Mouse (Mus musculus): ENCODE data around the gene 4933402N03Rik. TPM values are rescaled to one million over a fixed set of nuclear protein-coding genes. Genes with fewer than 3 reads are reported as not detected.

4933402N03Rik gene
- total and polyA plus RNA-seq, 3 experiments = not detected

GRCm38 (mm10) chr7:131162251-131162650, 16.1 kb upstream of the 4933402N03Rik start:
- dilution Hi-C loops (cut with MboI; ENCODE audit: extremely low pct_ligation_motif_present, extremely low pct_unique_long_range_greater_than_20kb, low sequenced_read_pairs) (no loop called here), in situ Hi-C loops (cut with MboI; ENCODE audit: low pct_ligation_motif_present, low pct_unique_long_range_greater_than_20kb, low sequenced_read_pairs) (no loop called here)
- Histone ChIP-seq H3K36me3 (replicated peaks in 1 of 2; ENCODE audit: control insufficient read depth in 1 of 2, insufficient read depth in 1 of 2, low read length in 1 of 2) (no peaks in the 10 kb centered on the region), H3K4me3 (replicated peaks in 1 of 3; ENCODE audit: low read depth in 2 of 3, low read length in 2 of 3, poor library complexity in 1 of 3) (no peak overlapping the region), H3K79me2 (replicated peaks; ENCODE audit: control insufficient read depth, extremely low read depth, insufficient read depth, poor library complexity, severe bottlenecking) (no peaks in the 10 kb centered on the region), H3K4me2 (ENCODE audit: insufficient read depth, low read depth, poor library complexity, severe bottlenecking) (no peak overlapping the region), H3K9ac (ENCODE audit: insufficient read depth, low read depth) (no peak overlapping the region), H3K9me3 (replicated peaks; ENCODE audit: low read length) (no peaks in the 10 kb centered on the region), H3K4me1 (ENCODE audit: control insufficient read depth in 1 of 2, insufficient read depth in 2 of 2) (no peaks in the 10 kb centered on the region), H3K27ac (ENCODE audit: insufficient read depth, low read depth) (no peak overlapping the region), H3K27me3 (replicated peaks) (peaks cover 33% of the 10 kb centered on the region)
- DNase-seq (ENCODE audit: extremely low read depth) = no peak
- TF ChIP-seq PAX5 (IDR thresholded peaks at IDR 0.05; ENCODE audit: low read length) (no peak), JUND (conservative IDR thresholded peaks at IDR 0.05; ENCODE audit: low read depth, low read length) (no peak), NRF1 (IDR thresholded peaks at IDR 0.05; ENCODE audit: low read depth, low read length) (no peak), SMC3 (IDR thresholded peaks at IDR 0.05; ENCODE audit: low read depth, low read length) (no peak), CTCF (conservative IDR thresholded peaks at IDR 0.05 in 1 of 2, IDR thresholded peaks at IDR 0.05 in 1 of 2; ENCODE audit: low read depth in 2 of 2, low read length in 2 of 2) (no peak), ZC3H11A (IDR thresholded peaks at IDR 0.05; ENCODE audit: low read depth, low read length) (no peak), RAD21 (IDR thresholded peaks at IDR 0.05; ENCODE audit: low read depth, low read length) (no peak), ELF1 (IDR thresholded peaks at IDR 0.05; ENCODE audit: low read depth, low read length) (no peak), ETS1 (conservative IDR thresholded peaks at IDR 0.05; ENCODE audit: low read depth, low read length) (no peak), USF2 (conservative IDR thresholded peaks at IDR 0.05; ENCODE audit: low read depth, low read length) (no peak)

- no peaks in the 10 kb centered on the region for H3K79me2 ChIP-seq (replicated peaks; ENCODE audit: control insufficient read depth, extremely low read depth, insufficient read depth, poor library complexity, severe bottlenecking)
- in situ Hi-C loops (cut with MboI; ENCODE audit: low pct_ligation_motif_present, low pct_unique_long_range_greater_than_20kb, low sequenced_read_pairs) (no loop called here), dilution Hi-C loops (cut with MboI; ENCODE audit: extremely low pct_ligation_motif_present, extremely low pct_unique_long_range_greater_than_20kb, low sequenced_read_pairs) (no loop called here)
- H3K9ac ChIP-seq (ENCODE audit: insufficient read depth, low read depth) = no peak overlapping the region
- no peak overlapping the region for H3K27ac ChIP-seq (ENCODE audit: insufficient read depth, low read depth)
- no peak overlapping the region for H3K4me3 ChIP-seq (replicated peaks in 1 of 3; ENCODE audit: low read depth in 2 of 3, low read length in 2 of 3, poor library complexity in 1 of 3)
- no peaks in the 10 kb centered on the region for H3K36me3 ChIP-seq (replicated peaks in 1 of 2; ENCODE audit: control insufficient read depth in 1 of 2, insufficient read depth in 1 of 2, low read length in 1 of 2)
- TF ChIP-seq E2F4 (IDR thresholded peaks at IDR 0.05; ENCODE audit: insufficient replicate concordance, low read depth, low read length) (no peak), BHLHE40 (IDR thresholded peaks at IDR 0.05; ENCODE audit: low read depth, low read length) (no peak), SIN3A (IDR thresholded peaks at IDR 0.05; ENCODE audit: low read length) (no peak), MEF2A (IDR thresholded peaks at IDR 0.05; ENCODE audit: borderline replicate concordance, low read depth, low read length) (no peak), CHD1 (IDR thresholded peaks at IDR 0.05; ENCODE audit: low read depth, low read length) (no peak)
- no peak overlapping the region for H3K4me2 ChIP-seq (ENCODE audit: insufficient read depth, low read depth, poor library complexity, severe bottlenecking)
- H3K9me3 ChIP-seq (replicated peaks; ENCODE audit: low read length) = no peaks in the 10 kb centered on the region
- H3K4me1 ChIP-seq (ENCODE audit: control insufficient read depth in 1 of 2, insufficient read depth in 2 of 2) = no peaks in the 10 kb centered on the region
- DNase-seq (ENCODE audit: extremely low read depth) = no peak
- peaks cover 96% of the 10 kb centered on the region for H3K27me3 ChIP-seq (replicated peaks)
Observed at GRCm38 (mm10) chr7:131153044-131153443, 6.9 kb upstream of the 4933402N03Rik start.

- DNase-seq (ENCODE audit: extremely low read depth) = no peak
- in situ Hi-C loops (cut with MboI; ENCODE audit: low pct_ligation_motif_present, low pct_unique_long_range_greater_than_20kb, low sequenced_read_pairs) = no loop called here
- Histone ChIP-seq H3K36me3 (replicated peaks in 1 of 2; ENCODE audit: control insufficient read depth in 1 of 2, insufficient read depth in 1 of 2, low read length in 1 of 2) (no peaks in the 10 kb centered on the region), H3K79me2 (replicated peaks; ENCODE audit: control insufficient read depth, extremely low read depth, insufficient read depth, poor library complexity, severe bottlenecking) (no peaks in the 10 kb centered on the region), H3K9ac (ENCODE audit: insufficient read depth, low read depth) (no peak overlapping the region), H3K9me3 (replicated peaks; ENCODE audit: low read length) (no peaks in the 10 kb centered on the region), H3K4me1 (ENCODE audit: control insufficient read depth in 1 of 2, insufficient read depth in 2 of 2) (no peaks in the 10 kb centered on the region), H3K4me3 (replicated peaks in 1 of 3; ENCODE audit: low read depth in 2 of 3, low read length in 2 of 3, poor library complexity in 1 of 3) (no peak overlapping the region), H3K27ac (ENCODE audit: insufficient read depth, low read depth) (no peak overlapping the region), H3K27me3 (replicated peaks) (peaks cover 93% of the 10 kb centered on the region), H3K4me2 (ENCODE audit: insufficient read depth, low read depth, poor library complexity, severe bottlenecking) (no peak overlapping the region)
- dilution Hi-C loops (cut with MboI; ENCODE audit: extremely low pct_ligation_motif_present, extremely low pct_unique_long_range_greater_than_20kb, low sequenced_read_pairs) = no loop called here
- no peak for TF ChIP-seq RCOR1 (conservative IDR thresholded peaks at IDR 0.05; ENCODE audit: low read depth, low read length)
- TF ChIP-seq MYC (IDR thresholded peaks at IDR 0.05; ENCODE audit: low read depth, low read length) = no peak
- TF ChIP-seq PAX5 (IDR thresholded peaks at IDR 0.05; ENCODE audit: low read length) = no peak
- no peak for TF ChIP-seq USF1 (IDR thresholded peaks at IDR 0.05; ENCODE audit: low read depth, low read length)
- no peak for TF ChIP-seq TCF12 (IDR thresholded peaks at IDR 0.05; ENCODE audit: low read depth, low read length)
- TF ChIP-seq BHLHE40 (IDR thresholded peaks at IDR 0.05; ENCODE audit: low read depth, low read length) = no peak
- TF ChIP-seq EP300 (IDR thresholded peaks at IDR 0.05; ENCODE audit: low read length) = no peak
- no peak for TF ChIP-seq TBP (conservative IDR thresholded peaks at IDR 0.05; ENCODE audit: low read depth, low read length)
- TF ChIP-seq ETS1 (conservative IDR thresholded peaks at IDR 0.05; ENCODE audit: low read depth, low read length) = no peak
- no peak for TF ChIP-seq ELF1 (IDR thresholded peaks at IDR 0.05; ENCODE audit: low read depth, low read length)
- no peak for TF ChIP-seq MAFK (IDR thresholded peaks at IDR 0.05; ENCODE audit: insufficient replicate concordance, low read length)
- TF ChIP-seq MAX (IDR thresholded peaks at IDR 0.05; ENCODE audit: low read length) = no peak
- no peak for TF ChIP-seq POLR2AphosphoS2 (IDR thresholded peaks at IDR 0.05; ENCODE audit: low read depth, low read length)
- no peak for TF ChIP-seq UBTF (IDR thresholded peaks at IDR 0.05; ENCODE audit: low read depth, low read length)
- TF ChIP-seq CHD1 (IDR thresholded peaks at IDR 0.05; ENCODE audit: low read depth, low read length) = no peak
- TF ChIP-seq SIN3A (IDR thresholded peaks at IDR 0.05; ENCODE audit: low read length) = no peak
Observed at GRCm38 (mm10) chr7:131150179-131150578, 4.1 kb upstream of the 4933402N03Rik start.
